12 mouse cellular contexts compared by ENCODE assay signal in genomic region chr8:101298571-101298970, GRCm38 (mm10).
"Had no signal": no experiment of that assay in that cellular context is flagged by ENCODE, and none has a peak within 500 bp of the region (broad histone marks: within the 10 kb centered on the region; RNA-seq: fewer than 3 reads in every experiment).

No protein-coding gene starts in this region.

- DNase-seq: kidney, adult 11 months; layer of hippocampus, postnatal 36 days; lung, postnatal 14 days; midbrain, embryonic 14.5 days; spleen, adult 18-20 months; thymus, adult 18-20 months; thymus, postnatal 14 days had no signal

- H3K36me3 ChIP-seq: limb, embryonic 12.5 days; liver, embryonic 15.5 days; lung, embryonic 15.5 days; neural tube, embryonic 12.5 days had no signal

- H3K27ac ChIP-seq: limb, embryonic 12.5 days; liver, embryonic 15.5 days; lung, embryonic 15.5 days; neural tube, embryonic 12.5 days had no signal

- H3K27me3 ChIP-seq: limb, embryonic 12.5 days; liver, embryonic 15.5 days; lung, embryonic 15.5 days; neural tube, embryonic 12.5 days had no signal

- H3K9me3 ChIP-seq: limb, embryonic 12.5 days; liver, embryonic 15.5 days; lung, embryonic 15.5 days; neural tube, embryonic 12.5 days had no signal

- H3K9ac ChIP-seq: limb, embryonic 12.5 days; liver, embryonic 15.5 days; lung, embryonic 15.5 days; neural tube, embryonic 12.5 days had no signal

- H3K4me3 ChIP-seq: limb, embryonic 12.5 days; liver, embryonic 15.5 days; lung, embryonic 15.5 days; neural tube, embryonic 12.5 days had no signal

- H3K4me2 ChIP-seq: limb, embryonic 12.5 days; liver, embryonic 11.5 days; liver, embryonic 15.5 days; lung, embryonic 15.5 days; neural tube, embryonic 12.5 days had no signal

- H3K4me1 ChIP-seq: limb, embryonic 12.5 days; liver, embryonic 15.5 days; lung, embryonic 15.5 days; neural tube, embryonic 12.5 days had no signal
